Mouse (Mus musculus): ENCODE results near the gene Kcnip4.
A peak's percentile ranks its signal among the peaks of the same experiment; 100 is the strongest.

Kcnip4 gene

DNA sequence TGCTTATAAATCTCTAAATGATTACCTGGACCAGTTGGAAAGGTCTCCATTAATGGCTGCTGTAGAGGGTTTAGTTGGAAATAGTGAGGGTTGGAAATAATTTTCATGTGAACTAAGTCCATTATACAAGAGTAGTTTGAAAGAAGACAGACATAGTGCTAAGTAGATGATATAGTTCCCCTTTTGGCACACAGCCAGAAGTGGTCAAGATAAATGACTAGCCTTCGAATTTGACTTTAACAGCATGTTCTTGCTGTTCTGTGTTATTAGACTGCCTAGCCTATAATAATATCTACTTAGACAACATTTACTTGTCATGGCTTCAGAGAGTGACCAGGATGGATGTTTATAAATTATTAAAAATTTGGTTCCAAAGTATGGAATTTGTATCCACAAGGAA lies 941.3 kb downstream of the Kcnip4 start:
- DNase-seq (ENCODE audit: low spot score) = peak; percentile 11

- DNase-seq (ENCODE audit: low spot score) = no peak
Measured at GRCm38 (mm10) chr5:48563996-48564587, 960.6 kb downstream of the Kcnip4 start.

- DNase-seq (ENCODE audit: low spot score) = no peak
Measured at GRCm38 (mm10) chr5:48551753-48552152, 973.0 kb downstream of the Kcnip4 start.

DNA sequence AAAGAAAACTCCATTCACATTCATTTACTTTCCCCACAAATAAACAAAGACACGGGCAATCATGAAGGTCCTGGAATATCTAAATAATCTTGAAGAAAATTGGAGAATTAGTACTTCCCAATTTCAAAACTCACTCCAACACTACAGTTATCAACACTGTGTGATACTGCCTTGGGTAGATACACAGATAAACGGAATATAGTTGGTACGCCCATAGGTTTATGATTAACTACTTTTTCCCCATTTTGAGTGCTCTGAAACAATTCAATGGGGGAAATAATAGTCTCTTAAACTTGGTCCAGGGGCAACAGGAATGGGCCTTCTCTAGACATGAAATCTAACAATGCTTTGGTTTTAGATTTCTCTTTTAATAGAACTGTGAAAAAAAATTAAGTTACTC lies 978.9 kb downstream of the Kcnip4 start:
- DNase-seq (ENCODE audit: low spot score) = no peak

GRCm38 (mm10) chr5:48544784-48545734 lies 979.6 kb downstream of the Kcnip4 start:
- peak; percentile 5 for DNase-seq (ENCODE audit: low spot score)

DNA sequence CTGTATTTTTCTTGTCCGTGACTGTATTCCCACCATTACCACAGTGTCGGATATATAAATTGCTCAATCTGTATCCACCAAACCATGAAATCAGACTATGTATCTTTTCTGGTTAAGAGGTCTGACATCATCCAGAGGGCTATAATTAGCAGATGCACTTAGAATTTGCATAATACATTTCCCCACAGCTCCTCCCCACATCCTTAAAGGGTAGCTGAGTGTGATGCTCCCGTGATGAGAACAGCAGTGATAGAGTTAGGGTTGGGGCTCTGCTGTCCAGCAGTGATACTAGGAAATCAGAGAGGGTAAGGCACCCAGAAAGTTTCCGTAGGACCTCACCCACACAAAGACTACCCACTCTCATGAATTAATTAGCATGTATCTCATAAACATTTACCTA lies 1006.7 kb downstream of the Kcnip4 start:
- no peak for DNase-seq (ENCODE audit: low spot score)

DNA sequence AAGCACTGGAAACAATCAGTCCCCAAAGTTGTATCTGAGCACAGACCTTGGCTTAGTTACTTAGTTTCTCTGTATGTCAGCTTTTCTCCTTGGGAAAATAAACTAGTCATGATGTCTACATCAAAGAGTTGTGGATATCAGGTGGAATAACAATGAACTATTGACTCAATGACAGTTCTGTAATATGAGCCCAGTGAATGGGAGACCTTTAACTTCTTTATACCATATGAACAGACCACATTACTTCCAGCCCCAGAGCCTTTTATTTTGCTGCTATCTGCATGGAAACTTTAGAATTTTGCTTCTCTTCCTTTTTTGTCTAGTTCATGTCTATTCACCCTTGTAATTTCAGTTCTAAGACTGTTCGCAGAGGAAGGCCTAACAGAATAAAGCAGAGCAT lies 1011.4 kb downstream of the Kcnip4 start:
- peak; percentile 41 for DNase-seq (ENCODE audit: low spot score)

DNA sequence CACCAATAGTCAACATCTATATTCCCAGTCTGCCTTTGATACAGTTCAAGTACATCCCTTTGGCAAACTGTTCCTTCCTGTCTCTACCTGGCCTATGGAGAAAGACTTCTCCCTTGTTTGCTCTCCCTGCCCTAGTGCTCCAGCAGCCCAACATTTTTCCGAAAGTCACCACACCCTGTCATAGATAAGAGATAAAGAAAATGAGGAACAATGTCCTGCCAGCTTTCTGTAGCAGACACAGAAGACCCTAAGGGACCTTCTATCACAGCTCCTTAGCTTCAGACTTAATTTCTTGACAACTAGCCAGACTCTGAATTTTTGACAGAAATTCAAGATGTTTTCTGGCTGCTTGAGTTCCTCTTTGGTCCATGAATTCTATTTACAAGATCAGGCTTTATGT lies 1013.4 kb downstream of the Kcnip4 start:
- no peak for DNase-seq (ENCODE audit: low spot score)

DNA sequence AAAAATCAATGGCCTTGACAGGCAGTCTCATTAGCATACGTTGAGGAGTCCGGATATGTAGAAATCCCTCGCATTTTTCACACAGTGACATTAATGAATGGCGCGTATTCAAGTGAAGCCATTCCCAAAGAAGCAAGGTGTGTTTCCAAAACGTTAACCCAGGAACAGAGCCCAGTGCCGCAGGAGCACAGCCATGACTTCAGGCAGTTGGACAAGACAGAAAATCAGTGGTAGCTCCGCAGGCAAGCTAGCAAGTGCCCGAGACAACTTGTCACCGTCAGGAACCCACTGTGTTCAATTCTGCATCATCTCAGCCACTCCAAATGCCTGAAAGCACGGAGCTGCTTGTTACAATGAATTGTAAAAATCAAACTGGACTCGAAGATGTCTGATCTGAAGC lies 1014.5 kb downstream of the Kcnip4 start:
- DNase-seq (ENCODE audit: low spot score) = no peak

GRCm38 (mm10) chr5:48509194-48509930 lies 1015.3 kb downstream of the Kcnip4 start:
- no peak for DNase-seq (ENCODE audit: low spot score)

GRCm38 (mm10) chr5:48503094-48503493 lies 1021.6 kb downstream of the Kcnip4 start:
- no peak for DNase-seq (ENCODE audit: low spot score)

DNA sequence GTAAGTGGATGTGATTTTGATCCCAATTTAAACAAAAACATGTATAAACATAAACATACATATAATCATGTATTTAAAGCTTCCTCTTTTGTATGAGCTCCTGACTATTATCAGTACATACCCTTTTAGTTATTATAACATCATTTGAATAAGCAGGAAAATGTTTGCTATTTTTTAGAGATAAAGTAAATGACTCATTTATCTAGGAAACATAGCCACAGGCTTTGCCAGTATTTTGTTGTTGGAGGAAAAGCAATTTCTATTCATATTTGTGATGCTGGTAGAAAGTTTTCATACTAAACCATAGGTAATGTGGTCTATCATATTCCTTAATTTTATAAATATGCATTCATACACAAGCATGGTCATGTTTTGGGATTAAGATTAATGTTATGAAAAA lies 1022.3 kb downstream of the Kcnip4 start:
- no peak for DNase-seq (ENCODE audit: low spot score)

DNA sequence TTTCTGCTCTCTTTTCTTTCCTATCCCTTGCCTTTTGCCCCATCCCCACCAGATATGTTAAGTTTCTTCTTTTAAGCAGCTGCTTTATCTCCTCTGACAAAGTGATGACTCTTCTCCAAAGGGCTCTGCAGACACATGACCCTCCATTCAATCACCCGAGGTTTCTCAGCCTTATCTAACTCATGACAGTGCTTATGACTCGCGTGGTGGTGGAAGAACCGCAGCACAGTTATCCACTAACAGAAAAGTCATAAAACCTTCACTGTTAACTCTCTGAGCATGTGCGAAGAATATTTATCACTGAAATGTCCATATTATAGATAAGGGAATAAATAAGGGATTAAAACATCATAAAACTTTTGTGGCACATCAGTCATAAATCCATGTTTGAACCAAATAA lies 1024.5 kb downstream of the Kcnip4 start:
- DNase-seq (ENCODE audit: low spot score) = no peak

DNA sequence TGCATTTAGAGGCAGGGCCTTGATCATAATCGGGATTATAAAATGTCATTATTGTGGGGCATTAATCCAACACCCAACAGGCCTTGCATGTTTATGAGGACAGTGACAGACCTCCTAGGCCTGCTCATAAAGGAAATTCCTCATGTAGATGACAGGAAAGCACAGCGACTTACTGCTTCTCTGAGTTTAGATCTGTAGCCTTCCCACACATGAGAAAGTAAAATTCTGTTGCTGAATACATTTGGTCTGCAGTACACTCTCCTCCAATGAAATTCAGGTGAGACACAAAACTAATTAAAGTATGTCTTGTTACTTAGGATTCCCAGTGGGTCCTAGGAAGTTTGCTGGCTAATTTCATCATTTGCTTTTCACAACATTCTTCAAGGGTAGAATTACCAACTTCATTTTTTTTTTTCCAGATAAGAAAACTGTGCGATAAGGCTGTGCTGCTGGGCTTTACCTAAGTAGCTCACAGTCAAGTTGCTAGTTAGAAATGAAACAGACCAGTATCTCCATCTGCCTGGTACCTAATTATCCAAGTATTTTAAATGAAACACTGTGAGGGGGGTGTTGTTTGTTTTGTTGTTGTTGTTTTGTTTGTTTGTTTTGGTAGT lies 1033.7 kb downstream of the Kcnip4 start:
- DNase-seq (ENCODE audit: low spot score) = no peak

DNA sequence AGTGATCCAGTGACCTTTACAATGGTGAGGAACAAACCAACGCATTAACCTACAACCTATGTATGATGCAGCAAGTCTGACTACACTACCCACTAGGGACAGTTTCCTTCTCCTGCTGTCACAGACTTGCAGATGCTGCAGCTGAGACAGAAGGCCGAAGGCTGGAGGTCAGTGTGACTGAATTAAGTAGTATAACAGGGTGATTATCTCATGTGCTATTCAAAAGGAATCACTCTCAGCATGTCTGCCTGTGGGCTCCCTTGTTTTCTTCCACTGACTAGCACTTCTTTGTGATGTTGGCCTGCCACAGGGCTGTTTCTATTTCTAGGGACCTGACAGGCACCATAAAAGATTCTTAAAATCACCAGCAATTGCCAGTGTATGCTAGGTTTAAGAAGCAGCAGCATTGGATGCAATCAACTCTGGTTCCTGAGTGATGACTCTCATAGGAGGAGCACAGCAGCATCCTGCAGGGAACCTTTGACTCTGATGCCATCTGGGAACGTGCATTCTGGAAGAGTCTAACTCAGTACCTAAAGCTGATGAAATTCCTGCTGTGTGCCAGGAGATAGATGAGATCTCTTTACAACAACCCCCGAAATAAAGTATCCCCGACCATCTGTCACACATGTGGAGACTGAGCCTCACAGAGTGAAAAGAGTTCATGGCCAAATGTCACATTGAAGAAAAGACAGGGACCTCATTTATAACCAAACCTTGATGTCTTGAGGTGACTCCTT lies 1035.0 kb downstream of the Kcnip4 start:
- DNase-seq (ENCODE audit: low spot score) = peak; percentile 54

DNA sequence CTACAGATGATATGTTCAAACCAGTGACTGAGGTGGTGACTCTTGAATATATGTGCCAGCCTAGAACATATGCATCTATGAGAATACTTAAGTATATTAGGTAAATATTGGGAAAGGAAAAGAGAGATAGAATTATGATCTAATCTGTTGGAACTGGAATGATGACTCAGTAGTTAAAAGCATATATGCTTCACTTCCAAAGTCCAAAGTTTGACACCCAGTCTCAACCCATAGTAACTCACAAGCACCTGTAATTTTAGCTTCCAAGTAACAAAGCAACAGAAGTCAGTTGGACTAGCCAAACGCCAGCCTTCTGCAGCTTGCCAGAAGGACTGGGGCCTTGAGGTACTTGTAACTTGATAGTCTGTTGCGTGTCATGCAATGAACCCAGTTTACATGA lies 1041.6 kb downstream of the Kcnip4 start:
- DNase-seq (ENCODE audit: low spot score) = no peak

GRCm38 (mm10) chr5:48460221-48460620 lies 1064.5 kb downstream of the Kcnip4 start:
- no peak for DNase-seq (ENCODE audit: low spot score)

- no peak for DNase-seq (ENCODE audit: low spot score)
Measured at GRCm38 (mm10) chr5:48448888-48449287, 1075.8 kb downstream of the Kcnip4 start.

- peak; percentile 75 for DNase-seq (ENCODE audit: low spot score)
Measured at GRCm38 (mm10) chr5:48430459-48430858, 1094.2 kb downstream of the Kcnip4 start.

DNA sequence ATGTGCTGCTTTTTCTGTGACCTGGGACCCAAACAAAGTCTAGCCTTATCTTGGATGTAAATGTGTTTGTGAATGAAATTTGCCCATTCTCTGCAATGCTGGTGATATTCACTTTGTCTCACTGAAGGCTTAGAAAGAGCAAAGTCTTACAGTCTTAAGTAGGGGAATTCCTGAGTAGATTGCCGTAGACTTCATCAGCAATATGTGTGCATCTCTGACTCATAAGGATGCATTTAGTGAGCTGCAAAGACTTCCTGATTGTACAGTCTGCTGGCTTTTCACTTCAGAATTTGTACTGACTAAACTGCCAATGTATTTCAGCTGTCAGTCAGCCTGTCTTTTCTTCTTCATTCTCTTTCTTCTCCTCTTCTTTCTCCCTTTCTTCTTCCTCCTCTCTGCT lies 1102.8 kb downstream of the Kcnip4 start:
- DNase-seq (ENCODE audit: low spot score) = no peak

GRCm38 (mm10) chr5:48419741-48420140 lies 1105.0 kb downstream of the Kcnip4 start:
- DNase-seq (ENCODE audit: low spot score) = no peak

GRCm38 (mm10) chr5:48412261-48412660 lies 1112.4 kb downstream of the Kcnip4 start:
- DNase-seq (ENCODE audit: low spot score) = no peak

Data from embryo, embryonic 10.5 days (tissue).